Mouse (Mus musculus): Measurements from ENCODE around the gene Arhgef10l.
A peak's percentile ranks its signal among the peaks of the same experiment; 100 is the strongest.

Arhgef10l gene

GRCm38 (mm10) chr4:140661406-140662022 lies 4.3 kb downstream of the Arhgef10l start:
- DNase-seq (ENCODE audit: low spot score in 2 of 2), result no peak

- peak; percentile 79 to 80 for DNase-seq (ENCODE audit: low spot score in 2 of 2)
Measured at GRCm38 (mm10) chr4:140657681-140658575, 7.9 kb downstream of the Arhgef10l start.

- no peak for DNase-seq (ENCODE audit: low spot score in 2 of 2)
Measured at GRCm38 (mm10) chr4:140656529-140656928, 9.3 kb downstream of the Arhgef10l start.

- no peak for DNase-seq (ENCODE audit: low spot score in 2 of 2)
Measured at GRCm38 (mm10) chr4:140654798-140655197, 11.0 kb downstream of the Arhgef10l start.

- DNase-seq (ENCODE audit: low spot score in 2 of 2), result no peak
Measured at GRCm38 (mm10) chr4:140653835-140654583, 11.8 kb downstream of the Arhgef10l start.

- no peak for DNase-seq (ENCODE audit: low spot score in 2 of 2)
Measured at GRCm38 (mm10) chr4:140649731-140650130, 16.1 kb downstream of the Arhgef10l start.

- peak in 1 of 2 experiments; percentile 14 for DNase-seq (ENCODE audit: low spot score in 2 of 2)
Measured at GRCm38 (mm10) chr4:140649207-140649591, 16.6 kb downstream of the Arhgef10l start.

GRCm38 (mm10) chr4:140648443-140649206 lies 17.2 kb downstream of the Arhgef10l start:
- DNase-seq (ENCODE audit: low spot score in 2 of 2), result peak; percentile 47 to 54

GRCm38 (mm10) chr4:140647711-140648421 lies 17.9 kb downstream of the Arhgef10l start:
- DNase-seq (ENCODE audit: low spot score in 2 of 2), result no peak

GRCm38 (mm10) chr4:140645638-140646037 lies 20.2 kb downstream of the Arhgef10l start:
- DNase-seq (ENCODE audit: low spot score in 2 of 2), result no peak

GRCm38 (mm10) chr4:140644701-140645100 lies 21.1 kb downstream of the Arhgef10l start:
- no peak for DNase-seq (ENCODE audit: low spot score in 2 of 2)

- DNase-seq (ENCODE audit: low spot score in 2 of 2), result no peak
Measured at GRCm38 (mm10) chr4:140644276-140644675, 21.5 kb downstream of the Arhgef10l start.

GRCm38 (mm10) chr4:140642378-140642777 lies 23.4 kb downstream of the Arhgef10l start:
- DNase-seq (ENCODE audit: low spot score in 2 of 2), result no peak

- peak; percentile 47 to 48 for DNase-seq (ENCODE audit: low spot score in 2 of 2)
Measured at GRCm38 (mm10) chr4:140641414-140641918, 24.3 kb downstream of the Arhgef10l start.

GRCm38 (mm10) chr4:140640668-140641067 lies 25.1 kb downstream of the Arhgef10l start:
- DNase-seq (ENCODE audit: low spot score in 2 of 2), result no peak

GRCm38 (mm10) chr4:140640242-140640523 lies 25.6 kb downstream of the Arhgef10l start:
- no peak for DNase-seq (ENCODE audit: low spot score in 2 of 2)

- no peak for DNase-seq (ENCODE audit: low spot score in 2 of 2)
Measured at GRCm38 (mm10) chr4:140639431-140640241, 26.2 kb downstream of the Arhgef10l start.

- no peak for DNase-seq (ENCODE audit: low spot score in 2 of 2)
Measured at GRCm38 (mm10) chr4:140638591-140638990, 27.2 kb downstream of the Arhgef10l start.

- DNase-seq (ENCODE audit: low spot score in 2 of 2), result no peak
Measured at GRCm38 (mm10) chr4:140637269-140637668, 28.5 kb downstream of the Arhgef10l start.

All from frontal cortex, postnatal 36 days (tissue).